10 mouse cellular contexts compared by ENCODE assay signal in genomic region chr3:122421802-122422201, GRCm38 (mm10).
DNase-seq lines count a peak whose midpoint lies in the region; ATAC-seq and TF ChIP-seq lines count a peak whose summit lies in the region.
"Had no signal": no experiment of that assay in that cellular context is flagged by ENCODE, and none has a peak within 500 bp of the region (broad histone marks: within the 10 kb centered on the region; RNA-seq: fewer than 3 reads in every experiment).

No protein-coding gene starts in this region.

- H3K4me3 ChIP-seq in heart, embryonic 10.5 days = peak overlapping the region; percentile 71; the same call in 1 of the 2 replicates
- H3K4me3 ChIP-seq in lung, postnatal 0 days (ENCODE audit: low read depth, low read length) = peak overlapping the region; percentile 74
- 0 out of 2 replicates have a peak overlapping the region, but pooled peaks have one; percentile 73 for H3K4me3 ChIP-seq in intestine, postnatal 0 days (ENCODE audit: low read depth, low read length)
- no peak overlapping the region for H3K4me3 ChIP-seq in neural tube, embryonic 15.5 days (replicated peaks)

- no peak for TF ChIP-seq CTCF in lung, postnatal 0 days (IDR thresholded peaks at IDR 0.05)
- TF ChIP-seq CTCF in intestine, postnatal 0 days (IDR thresholded peaks at IDR 0.05; ENCODE audit: low read depth) = no peak

- DNase-seq in heart, embryonic 10.5 days (ENCODE audit: low spot score) = no peak
- no peak for DNase-seq in heart, postnatal 36 days
- peak; percentile 22 for DNase-seq in lung, postnatal 0 days (ENCODE audit: low spot score)
- no peak for DNase-seq in lung, postnatal 10 days
- DNase-seq in ovary, postnatal 10 days (ENCODE audit: low spot score) = no peak
- DNase-seq in right cerebral cortex, adult 18-20 months = no peak
- DNase-seq: kidney, adult 9 months had no signal

- peak overlapping the region; percentile 85 for H3K4me2 ChIP-seq in lung, postnatal 0 days (replicated peaks; ENCODE audit: low read depth, low read length)
- H3K4me2 ChIP-seq in intestine, postnatal 0 days (replicated peaks; ENCODE audit: low read depth) = peak overlapping the region; percentile 84
- H3K4me2 ChIP-seq in neural tube, embryonic 15.5 days = 0 out of 2 replicates have a peak overlapping the region, but pooled peaks have one; percentile 98

- no peak for TF ChIP-seq EP300 in lung, postnatal 0 days (IDR thresholded peaks at IDR 0.05)

- 29% methylated on average over 7 of the region's 7 CpGs for WGBS in heart, embryonic 10.5 days
- WGBS in lung, postnatal 0 days = 42% methylated on average over 7 of the region's 7 CpGs
- 31% methylated on average over 7 of the region's 7 CpGs for WGBS in intestine, postnatal 0 days
- 38% methylated on average over 7 of the region's 7 CpGs for WGBS in neural tube, embryonic 15.5 days

- no peaks in the 10 kb centered on the region for H3K36me3 ChIP-seq in heart, embryonic 10.5 days
- no peaks in the 10 kb centered on the region for H3K36me3 ChIP-seq in lung, postnatal 0 days (ENCODE audit: insufficient read depth, low read length)
- peaks cover 5% of the 10 kb centered on the region; the same call in 1 of the 2 replicates for H3K36me3 ChIP-seq in intestine, postnatal 0 days (ENCODE audit: control insufficient read depth, insufficient read depth)
- H3K36me3 ChIP-seq in neural tube, embryonic 15.5 days = no peaks in the 10 kb centered on the region

- peak overlapping the region; percentile 84 for H3K9ac ChIP-seq in lung, postnatal 0 days (replicated peaks; ENCODE audit: low read depth)
- no peak overlapping the region for H3K9ac ChIP-seq in intestine, postnatal 0 days (ENCODE audit: low read depth, low read length)
- no peak overlapping the region for H3K9ac ChIP-seq in neural tube, embryonic 15.5 days (replicated peaks)
- H3K9ac ChIP-seq: liver, embryonic 14.5 days had no signal

- intact Hi-C loops in heart, postnatal 36 days (cut with DNase I) = no loop called here

- ATAC-seq in lung, postnatal 0 days = no peak
- no peak for ATAC-seq in intestine, postnatal 0 days
- ATAC-seq in neural tube, embryonic 15.5 days (ENCODE audit: low FRiP score) = no peak

- H3K9me3 ChIP-seq in heart, embryonic 10.5 days = no peaks in the 10 kb centered on the region
- H3K9me3 ChIP-seq in lung, postnatal 0 days (ENCODE audit: low read length) = no peaks in the 10 kb centered on the region
- no peaks in the 10 kb centered on the region for H3K9me3 ChIP-seq in intestine, postnatal 0 days (ENCODE audit: control insufficient read depth)
- H3K9me3 ChIP-seq in neural tube, embryonic 15.5 days (replicated peaks) = no peaks in the 10 kb centered on the region

- peak overlapping the region; percentile 42 for H3K27ac ChIP-seq in heart, embryonic 10.5 days
- H3K27ac ChIP-seq in lung, postnatal 0 days (ENCODE audit: low read length) = 0 out of 2 replicates have a peak overlapping the region, but pooled peaks have one; percentile 16
- peak overlapping the region; percentile 94 for H3K27ac ChIP-seq in intestine, postnatal 0 days (ENCODE audit: low read depth, low read length)
- no peak overlapping the region for H3K27ac ChIP-seq in neural tube, embryonic 15.5 days (replicated peaks)
- H3K27ac ChIP-seq: liver, embryonic 14.5 days had no signal

- H3K4me1 ChIP-seq in heart, embryonic 10.5 days = peaks cover 40% of the 10 kb centered on the region
- peaks cover 3% of the 10 kb centered on the region; the same call in 1 of the 2 replicates for H3K4me1 ChIP-seq in lung, postnatal 0 days (ENCODE audit: insufficient read depth, low read depth, low read length)
- H3K4me1 ChIP-seq in intestine, postnatal 0 days (replicated peaks; ENCODE audit: control insufficient read depth, insufficient read depth, low read length) = peaks cover 3% of the 10 kb centered on the region; the same call in 1 of the 2 replicates
- H3K4me1 ChIP-seq in neural tube, embryonic 15.5 days = peaks cover 21% of the 10 kb centered on the region

- H3K27me3 ChIP-seq in heart, embryonic 10.5 days (ENCODE audit: insufficient read depth, poor library complexity, severe bottlenecking) = peaks cover 19% of the 10 kb centered on the region
- H3K27me3 ChIP-seq in lung, postnatal 0 days (replicated peaks; ENCODE audit: insufficient read depth, low read length) = no peaks in the 10 kb centered on the region
- no peaks in the 10 kb centered on the region for H3K27me3 ChIP-seq in intestine, postnatal 0 days (replicated peaks; ENCODE audit: control insufficient read depth, insufficient read depth, low read length)
- H3K27me3 ChIP-seq in neural tube, embryonic 15.5 days (replicated peaks) = peaks cover 11% of the 10 kb centered on the region
